Mouse (Mus musculus) adrenal gland, adult 8-10 months (tissue): ENCODE results near the gene Erlec1. TPM values are rescaled to one million over a fixed set of nuclear protein-coding genes. Genes with fewer than 3 reads are reported as not detected.

Experiments used
- total RNA-seq, 4 experiments: library from RNA; stranded (reverse); gene quantifications; 2 replicates each; pipeline ENCODE4 v1.2.4; 2022

The Erlec1 gene
- total RNA-seq, 4 experiments from 2014 or later: 79.4 to 90.7 (median 82.3) TPM

Other genes starting within 250 kb of the Erlec1 start
- gene Psme4, start 182.6 kb downstream of the Erlec1 start, total RNA-seq: 10 to 100 TPM; 61.4 to 65.9 (median 63.5) TPM
- gene Gpr75, start 69.0 kb downstream of the Erlec1 start, total RNA-seq: 1 to 10 TPM; 1.5 to 3.3 (median 2.3) TPM
- 10 to 100 TPM; 16.8 to 20.2 (median 18.4) TPM for gene Asb3, start 68.9 kb downstream of the Erlec1 start, total RNA-seq
- gene Chac2, start 32.0 kb upstream of the Erlec1 start, total RNA-seq: 10 to 100 TPM in 3 of 4 experiments, 1 to 10 TPM in 1; 8.8 to 13.6 (median 12.7) TPM
- gene Gm17332, start 228.1 kb upstream of the Erlec1 start, total RNA-seq: not detected